Mouse (Mus musculus): ENCODE data around the gene Opa3. TPM values are rescaled to one million over a fixed set of nuclear protein-coding genes. Genes with fewer than 3 reads are reported as not detected.
A peak's percentile ranks its signal among the peaks of the same experiment; 100 is the strongest.

The Opa3 gene
- total and polyA plus RNA-seq, 3 experiments, result 9.4 to 21.2 (median 11.9) TPM

GRCm38 (mm10) chr7:19224933-19225332 lies 3.2 kb upstream of the Opa3 start:
- Histone ChIP-seq H3K4me3 (replicated peaks in 1 of 3; ENCODE audit: low read depth in 2 of 3, low read length in 2 of 3, poor library complexity in 1 of 3) (no peak overlapping the region), H3K36me3 (replicated peaks in 1 of 2; ENCODE audit: control insufficient read depth in 1 of 2, insufficient read depth in 1 of 2, low read length in 1 of 2) (peaks cover 10 to 48% of the 10 kb centered on the region in 2 experiments), H3K9me3 (replicated peaks; ENCODE audit: low read length) (no peaks in the 10 kb centered on the region), H3K27ac (ENCODE audit: insufficient read depth, low read depth) (no peak overlapping the region), H3K9ac (ENCODE audit: insufficient read depth, low read depth) (no peak overlapping the region), H3K4me1 (ENCODE audit: control insufficient read depth in 1 of 2, insufficient read depth in 2 of 2) (peaks cover 0 to 26% of the 10 kb centered on the region in 2 experiments; a peak in 2 of 4 replicates), H3K27me3 (replicated peaks) (no peaks in the 10 kb centered on the region), H3K4me2 (ENCODE audit: insufficient read depth, low read depth, poor library complexity, severe bottlenecking) (no peak overlapping the region), H3K79me2 (replicated peaks; ENCODE audit: control insufficient read depth, extremely low read depth, insufficient read depth, poor library complexity, severe bottlenecking) (peaks cover 12% of the 10 kb centered on the region)
- no peak for DNase-seq (ENCODE audit: extremely low read depth)
- dilution Hi-C loops (cut with MboI; ENCODE audit: extremely low pct_ligation_motif_present, extremely low pct_unique_long_range_greater_than_20kb, low sequenced_read_pairs), result no loop called here
- in situ Hi-C loops (cut with MboI; ENCODE audit: low pct_ligation_motif_present, low pct_unique_long_range_greater_than_20kb, low sequenced_read_pairs), result no loop called here
- no peak for TF ChIP-seq MYC (IDR thresholded peaks at IDR 0.05; ENCODE audit: low read depth, low read length)

GRCm38 (mm10) chr7:19226817-19227797 lies 1.0 kb upstream of the Opa3 start:
- peak overlapping the region; percentile 91 for H3K27ac ChIP-seq (ENCODE audit: insufficient read depth, low read depth)
- peak overlapping the region; percentile 70 for H3K4me2 ChIP-seq (ENCODE audit: insufficient read depth, low read depth, poor library complexity, severe bottlenecking)
- H3K27me3 ChIP-seq (replicated peaks), result no peaks in the 10 kb centered on the region
- in situ Hi-C loops (cut with MboI; ENCODE audit: low pct_ligation_motif_present, low pct_unique_long_range_greater_than_20kb, low sequenced_read_pairs) (no loop called here), dilution Hi-C loops (cut with MboI; ENCODE audit: extremely low pct_ligation_motif_present, extremely low pct_unique_long_range_greater_than_20kb, low sequenced_read_pairs) (no loop called here)
- peaks cover 0 to 32% of the 10 kb centered on the region in 2 experiments; a peak in 2 of 4 replicates for H3K4me1 ChIP-seq (ENCODE audit: control insufficient read depth in 1 of 2, insufficient read depth in 2 of 2)
- H3K9ac ChIP-seq (ENCODE audit: insufficient read depth, low read depth), result peak overlapping the region; percentile 80
- peaks cover 9 to 57% of the 10 kb centered on the region in 2 experiments for H3K36me3 ChIP-seq (replicated peaks in 1 of 2; ENCODE audit: control insufficient read depth in 1 of 2, insufficient read depth in 1 of 2, low read length in 1 of 2)
- TF ChIP-seq MYC (IDR thresholded peaks at IDR 0.05; ENCODE audit: low read depth, low read length), result peak; percentile 51; the same call in 1 of the 2 replicates
- peak; percentile 41 for TF ChIP-seq ELF1 (IDR thresholded peaks at IDR 0.05; ENCODE audit: low read depth, low read length)
- TF ChIP-seq HCFC1 (IDR thresholded peaks at IDR 0.05; ENCODE audit: low read depth, low read length), result no peak
- no peak; the same call in 1 of the 2 replicates for TF ChIP-seq TBP (conservative IDR thresholded peaks at IDR 0.05; ENCODE audit: low read depth, low read length)
- peaks cover 14% of the 10 kb centered on the region for H3K79me2 ChIP-seq (replicated peaks; ENCODE audit: control insufficient read depth, extremely low read depth, insufficient read depth, poor library complexity, severe bottlenecking)
- peak overlapping the region; percentile 75 to 99 (median 92) for H3K4me3 ChIP-seq (replicated peaks in 1 of 3; ENCODE audit: low read depth in 2 of 3, low read length in 2 of 3, poor library complexity in 1 of 3)
- DNase-seq (ENCODE audit: extremely low read depth), result peak; percentile 73
- no peaks in the 10 kb centered on the region for H3K9me3 ChIP-seq (replicated peaks; ENCODE audit: low read length)

GRCm38 (mm10) chr7:19228793-19229148 lies 637 bp downstream of the Opa3 start:
- in situ Hi-C loops (cut with MboI; ENCODE audit: low pct_ligation_motif_present, low pct_unique_long_range_greater_than_20kb, low sequenced_read_pairs), result no loop called here
- TF ChIP-seq ZMIZ1 (IDR thresholded peaks at IDR 0.05; ENCODE audit: low read depth, low read length) (peak; percentile 67; the same call in 1 of the 2 replicates), CHD2 (IDR thresholded peaks at IDR 0.05; ENCODE audit: low read length) (no peak), MAX (IDR thresholded peaks at IDR 0.05; ENCODE audit: low read length) (no peak), MYC (IDR thresholded peaks at IDR 0.05; ENCODE audit: low read depth, low read length) (0 out of 2 replicates have a peak, but pooled peaks have one; percentile 58), SMC3 (IDR thresholded peaks at IDR 0.05; ENCODE audit: low read depth, low read length) (no peak), UBTF (IDR thresholded peaks at IDR 0.05; ENCODE audit: low read depth, low read length) (no peak), TCF12 (IDR thresholded peaks at IDR 0.05; ENCODE audit: low read depth, low read length) (no peak; the same call in 1 of the 2 replicates), E2F4 (IDR thresholded peaks at IDR 0.05; ENCODE audit: insufficient replicate concordance, low read depth, low read length) (no peak; the same call in 1 of the 2 replicates), BHLHE40 (IDR thresholded peaks at IDR 0.05; ENCODE audit: low read depth, low read length) (no peak), MAFK (IDR thresholded peaks at IDR 0.05; ENCODE audit: insufficient replicate concordance, low read length) (no peak), RCOR1 (conservative IDR thresholded peaks at IDR 0.05; ENCODE audit: low read depth, low read length) (no peak), GABPA (IDR thresholded peaks at IDR 0.05; ENCODE audit: insufficient replicate concordance, low read depth, low read length) (no peak), ETS1 (conservative IDR thresholded peaks at IDR 0.05; ENCODE audit: low read depth, low read length) (no peak), MEF2A (IDR thresholded peaks at IDR 0.05; ENCODE audit: borderline replicate concordance, low read depth, low read length) (no peak), CHD1 (IDR thresholded peaks at IDR 0.05; ENCODE audit: low read depth, low read length) (peak; percentile 66; the same call in 1 of the 2 replicates), POLR2A (IDR thresholded peaks at IDR 0.05; ENCODE audit: low read depth, low read length) (peak; percentile 54; the same call in 1 of the 2 replicates), EP300 (IDR thresholded peaks at IDR 0.05; ENCODE audit: low read length) (no peak), MXI1 (IDR thresholded peaks at IDR 0.05; ENCODE audit: low read depth, low read length) (0 out of 2 replicates have a peak, but pooled peaks have one; percentile 19), TBP (conservative IDR thresholded peaks at IDR 0.05; ENCODE audit: low read depth, low read length) (peak; percentile 86), ELF1 (IDR thresholded peaks at IDR 0.05; ENCODE audit: low read depth, low read length) (peak; percentile 48), HCFC1 (IDR thresholded peaks at IDR 0.05; ENCODE audit: low read depth, low read length) (no peak; the same call in 1 of the 2 replicates)

More at GRCm38 (mm10) chr7:19228793-19229148, 637 bp downstream of the Opa3 start:
- DNase-seq (ENCODE audit: extremely low read depth), result no peak
- H3K4me1 ChIP-seq (ENCODE audit: control insufficient read depth in 1 of 2, insufficient read depth in 2 of 2), result peaks cover 0 to 32% of the 10 kb centered on the region in 2 experiments; a peak in 2 of 4 replicates
- peak overlapping the region; percentile 75 to 95 (median 81) for H3K4me3 ChIP-seq (replicated peaks in 1 of 3; ENCODE audit: low read depth in 2 of 3, low read length in 2 of 3, poor library complexity in 1 of 3)
- peak overlapping the region; percentile 33; the same call in 1 of the 2 replicates for H3K27ac ChIP-seq (ENCODE audit: insufficient read depth, low read depth)
- peaks cover 17% of the 10 kb centered on the region for H3K79me2 ChIP-seq (replicated peaks; ENCODE audit: control insufficient read depth, extremely low read depth, insufficient read depth, poor library complexity, severe bottlenecking)
- H3K4me2 ChIP-seq (ENCODE audit: insufficient read depth, low read depth, poor library complexity, severe bottlenecking), result peak overlapping the region; percentile 90
- dilution Hi-C loops (cut with MboI; ENCODE audit: extremely low pct_ligation_motif_present, extremely low pct_unique_long_range_greater_than_20kb, low sequenced_read_pairs), result no loop called here
- H3K27me3 ChIP-seq (replicated peaks), result no peaks in the 10 kb centered on the region
- no peaks in the 10 kb centered on the region for H3K9me3 ChIP-seq (replicated peaks; ENCODE audit: low read length)
- peaks cover 0 to 56% of the 10 kb centered on the region in 2 experiments for H3K36me3 ChIP-seq (replicated peaks in 1 of 2; ENCODE audit: control insufficient read depth in 1 of 2, insufficient read depth in 1 of 2, low read length in 1 of 2)
- peak overlapping the region; percentile 95 for H3K9ac ChIP-seq (ENCODE audit: insufficient read depth, low read depth)
